Mouse (Mus musculus): ENCODE results near the gene Zfp593. TPM values are rescaled to one million over a fixed set of nuclear protein-coding genes. Genes with fewer than 3 reads are reported as not detected.
A peak's percentile ranks its signal among the peaks of the same experiment; 100 is the strongest.

The Zfp593 gene
- polyA plus RNA-seq, 1 experiment from 2014 or later, result 15.3 TPM

DNA sequence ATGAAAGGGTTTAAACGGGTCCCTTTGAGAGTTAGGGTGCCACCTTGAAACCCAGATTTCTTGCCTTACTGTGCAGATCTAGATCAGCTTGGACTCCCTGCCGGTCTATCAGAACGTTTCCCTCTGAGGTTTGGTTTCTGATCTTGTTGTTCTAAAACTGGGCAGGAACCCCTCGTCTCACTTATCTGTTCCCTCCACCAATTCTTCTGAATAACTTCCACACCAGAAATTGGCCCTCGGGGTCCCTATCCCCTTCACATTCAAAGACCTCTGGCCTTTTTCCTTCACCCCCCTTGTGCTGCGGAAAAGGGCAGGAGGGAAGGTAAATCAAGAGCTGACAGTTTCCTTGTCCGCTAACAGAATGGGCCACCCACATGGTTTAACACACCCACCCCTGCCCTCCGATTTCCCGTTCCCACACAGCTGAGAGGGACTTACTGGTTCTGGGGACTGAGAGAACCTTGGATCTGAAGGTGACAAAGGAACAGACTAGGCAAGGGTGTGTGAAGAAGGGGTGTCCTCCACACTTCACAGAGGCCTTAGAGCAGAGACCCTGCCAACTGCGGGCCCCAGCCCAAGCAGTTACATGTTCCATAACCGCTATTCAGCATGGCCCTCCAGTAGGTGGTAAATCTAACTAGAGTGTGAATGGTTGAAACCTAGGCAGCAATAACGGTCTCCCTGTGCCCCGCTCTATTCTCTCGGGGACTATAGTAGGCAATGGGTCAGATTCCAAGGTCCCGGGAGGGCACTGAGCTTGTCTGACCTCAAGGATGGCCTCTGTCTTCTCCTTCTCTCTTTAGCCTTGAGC lies 7.7 kb upstream of the Zfp593 start:
- Histone ChIP-seq H3K27me3 (ENCODE audit: insufficient read depth, poor library complexity, severe bottlenecking) (peaks cover 58% of the 10 kb centered on the region), H3K4me1 (peaks cover 85% of the 10 kb centered on the region), H3K27ac (peak overlapping the region; percentile 88), H3K36me3 (no peaks in the 10 kb centered on the region), H3K4me3 (peak overlapping the region; percentile 60), H3K9me3 (no peaks in the 10 kb centered on the region)
- DNase-seq (ENCODE audit: low spot score), result no peak
- 10% methylated on average over 15 of the region's 15 CpGs for WGBS

DNA sequence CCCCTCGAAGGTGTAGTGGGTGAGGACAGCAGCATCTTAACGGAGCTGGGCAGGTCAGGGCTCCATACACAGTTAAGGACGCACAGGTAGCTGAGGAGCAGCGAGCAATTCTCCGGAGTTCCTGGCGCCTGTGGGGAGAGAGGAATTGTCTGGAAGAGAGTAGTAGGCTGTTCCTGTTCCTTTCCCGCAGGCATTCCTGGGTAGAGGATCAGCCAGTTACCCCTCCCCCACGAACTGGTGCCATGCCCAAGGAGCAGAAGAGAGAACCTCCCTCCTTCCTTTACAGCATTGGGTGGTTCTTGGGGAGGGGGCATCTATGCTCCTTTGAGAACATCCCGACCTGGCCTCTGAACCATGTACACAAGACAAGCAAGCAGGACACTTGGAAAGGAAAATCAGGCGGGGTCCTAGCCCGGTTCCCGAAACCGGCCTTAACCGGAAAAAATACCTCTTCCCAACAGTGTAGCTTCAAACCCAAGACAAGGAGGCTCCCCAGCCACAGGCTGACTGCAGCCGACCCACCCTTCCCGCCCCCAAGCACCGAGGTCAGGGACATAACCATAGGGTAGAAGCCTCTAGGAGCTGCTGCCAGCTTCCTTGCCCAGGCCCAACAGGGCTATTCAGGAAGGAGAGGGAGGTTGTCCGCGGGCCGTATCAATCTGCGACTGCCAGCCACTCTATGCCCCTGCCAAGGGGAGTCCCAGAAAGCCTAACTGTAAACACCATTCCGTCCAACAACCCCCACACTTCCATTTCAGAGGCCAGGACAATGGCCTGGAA lies 6.9 kb upstream of the Zfp593 start:
- H3K27ac ChIP-seq, result peak overlapping the region; percentile 88
- H3K4me3 ChIP-seq, result peak overlapping the region; percentile 60
- 8% methylated on average over 22 of the region's 22 CpGs for WGBS
- no peak for DNase-seq (ENCODE audit: low spot score)
- no peaks in the 10 kb centered on the region for H3K9me3 ChIP-seq
- peaks cover 78% of the 10 kb centered on the region for H3K4me1 ChIP-seq
- peaks cover 66% of the 10 kb centered on the region for H3K27me3 ChIP-seq (ENCODE audit: insufficient read depth, poor library complexity, severe bottlenecking)
- H3K36me3 ChIP-seq, result no peaks in the 10 kb centered on the region

GRCm38 (mm10) chr4:134251241-134252130 lies 6.1 kb upstream of the Zfp593 start:
- WGBS, result under 1% methylated on average over 91 of the region's 91 CpGs
- H3K27me3 ChIP-seq (ENCODE audit: insufficient read depth, poor library complexity, severe bottlenecking), result peaks cover 74% of the 10 kb centered on the region
- H3K36me3 ChIP-seq, result no peaks in the 10 kb centered on the region
- H3K27ac ChIP-seq, result peak overlapping the region; percentile 88
- H3K4me3 ChIP-seq, result peak overlapping the region; percentile 60
- no peaks in the 10 kb centered on the region for H3K9me3 ChIP-seq
- H3K4me1 ChIP-seq, result peaks cover 70% of the 10 kb centered on the region
- DNase-seq (ENCODE audit: low spot score), result no peak

GRCm38 (mm10) chr4:134250930-134251240 lies 5.5 kb upstream of the Zfp593 start:
- Histone ChIP-seq H3K36me3 (no peaks in the 10 kb centered on the region), H3K9me3 (no peaks in the 10 kb centered on the region), H3K4me3 (peak overlapping the region; percentile 60), H3K4me1 (peaks cover 68% of the 10 kb centered on the region), H3K27me3 (ENCODE audit: insufficient read depth, poor library complexity, severe bottlenecking) (peaks cover 79% of the 10 kb centered on the region), H3K27ac (peak overlapping the region; percentile 88)
- 17% methylated on average over 10 of the region's 10 CpGs for WGBS
- no peak for DNase-seq (ENCODE audit: low spot score)

DNA sequence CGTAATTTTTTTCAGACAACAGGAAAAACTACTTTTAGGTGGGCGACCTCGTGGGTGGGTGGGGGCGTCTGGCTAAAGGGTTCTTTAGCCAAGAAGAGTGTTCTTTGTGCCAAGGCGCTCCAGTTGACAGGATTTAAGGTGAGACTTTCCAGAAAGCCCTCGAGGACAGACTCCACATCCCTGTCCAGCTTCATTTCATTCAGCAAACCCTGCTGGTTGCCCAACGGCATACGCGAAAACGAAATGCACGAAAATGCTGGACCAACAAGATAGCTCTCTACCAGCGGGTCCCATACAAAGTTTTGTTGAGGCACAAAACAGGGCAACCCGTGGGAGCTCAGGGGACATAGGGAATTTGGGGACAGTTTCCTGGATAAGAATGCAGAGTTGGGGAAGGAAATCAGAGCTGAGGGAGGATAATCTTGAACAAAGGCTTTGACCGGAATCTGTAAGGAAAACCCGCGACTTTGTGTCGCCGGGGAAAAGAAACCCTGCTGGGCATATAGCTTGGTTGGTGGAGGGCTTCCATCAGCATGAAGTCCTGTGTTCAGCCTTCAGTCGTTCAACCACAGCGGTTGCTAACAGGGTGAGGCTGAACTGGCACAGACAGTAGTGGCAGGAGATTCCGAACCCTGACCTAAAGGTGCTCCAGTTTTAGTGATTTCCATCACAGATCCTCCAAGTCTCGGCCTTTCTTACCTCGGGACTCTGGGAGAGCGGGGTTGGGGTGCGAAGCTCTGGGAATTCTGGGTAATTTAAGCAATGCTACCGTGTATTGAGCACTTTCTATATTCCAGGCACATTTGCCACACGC lies 4.9 kb upstream of the Zfp593 start:
- 8% methylated on average over 27 of the region's 27 CpGs for WGBS
- Histone ChIP-seq H3K36me3 (no peaks in the 10 kb centered on the region), H3K27me3 (ENCODE audit: insufficient read depth, poor library complexity, severe bottlenecking) (peaks cover 79% of the 10 kb centered on the region), H3K27ac (peak overlapping the region; percentile 88), H3K4me3 (peak overlapping the region; percentile 60), H3K4me1 (peaks cover 69% of the 10 kb centered on the region), H3K9me3 (no peaks in the 10 kb centered on the region)
- no peak for DNase-seq (ENCODE audit: low spot score)

DNA sequence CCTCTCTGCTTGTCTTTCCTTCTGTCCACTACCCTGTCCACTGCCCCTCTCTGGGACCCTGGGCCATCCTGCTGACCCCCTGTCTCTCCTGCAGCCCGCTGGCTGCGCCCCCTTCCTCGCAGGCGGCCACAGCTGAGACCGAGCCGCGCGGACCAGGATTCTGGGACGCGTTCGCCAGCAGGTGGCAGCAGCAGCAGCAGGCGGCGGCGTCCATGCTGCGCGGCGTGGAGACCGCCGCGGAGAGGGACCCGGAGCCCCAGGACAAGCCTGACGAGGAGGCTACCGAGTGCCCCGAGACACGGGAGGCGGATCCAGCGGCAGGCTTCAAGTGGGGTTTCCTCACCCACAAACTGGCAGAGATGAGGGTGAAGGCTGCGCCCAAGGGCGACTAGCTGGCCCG lies 4.3 kb upstream of the Zfp593 start:
- peaks cover 73% of the 10 kb centered on the region for H3K27me3 ChIP-seq (ENCODE audit: insufficient read depth, poor library complexity, severe bottlenecking)
- DNase-seq (ENCODE audit: low spot score), result peak; percentile 85
- peak overlapping the region; percentile 60 for H3K4me3 ChIP-seq
- H3K36me3 ChIP-seq, result no peaks in the 10 kb centered on the region
- no peaks in the 10 kb centered on the region for H3K9me3 ChIP-seq
- peaks cover 68% of the 10 kb centered on the region for H3K4me1 ChIP-seq
- WGBS, result 1% methylated on average over 30 of the region's 30 CpGs
- peak overlapping the region; percentile 77 for H3K27ac ChIP-seq

- Histone ChIP-seq H3K27me3 (ENCODE audit: insufficient read depth, poor library complexity, severe bottlenecking) (peaks cover 57% of the 10 kb centered on the region), H3K36me3 (peaks cover 10% of the 10 kb centered on the region; the same call in 1 of the 2 replicates), H3K4me1 (peaks cover 52% of the 10 kb centered on the region), H3K9me3 (no peaks in the 10 kb centered on the region), H3K27ac (peak within 1 kb of the TSS; percentile 89), H3K4me3 (peak within 1 kb of the TSS; percentile 98)
- DNase-seq (ENCODE audit: low spot score), result no peak
- 71% methylated on average over 7 of the region's 7 CpGs for WGBS
Measured at GRCm38 (mm10) chr4:134246719-134247258, 1.4 kb upstream of the Zfp593 start, which contains the start of gene Gm30191. TSS of gene Gm30191 (plus strand) at chr4:134246935.

- Histone ChIP-seq H3K9me3 (no peaks in the 10 kb centered on the region), H3K27ac (0 out of 2 replicates have a peak overlapping the region, but pooled peaks have one; percentile 89), H3K4me1 (peaks cover 47% of the 10 kb centered on the region), H3K27me3 (ENCODE audit: insufficient read depth, poor library complexity, severe bottlenecking) (peaks cover 52% of the 10 kb centered on the region), H3K4me3 (no peak overlapping the region), H3K36me3 (peaks cover 10% of the 10 kb centered on the region; the same call in 1 of the 2 replicates)
- 54% methylated on average over 4 of the region's 4 CpGs for WGBS
- DNase-seq (ENCODE audit: low spot score), result no peak
Measured at GRCm38 (mm10) chr4:134246256-134246655, 864 bp upstream of the Zfp593 start.

DNA sequence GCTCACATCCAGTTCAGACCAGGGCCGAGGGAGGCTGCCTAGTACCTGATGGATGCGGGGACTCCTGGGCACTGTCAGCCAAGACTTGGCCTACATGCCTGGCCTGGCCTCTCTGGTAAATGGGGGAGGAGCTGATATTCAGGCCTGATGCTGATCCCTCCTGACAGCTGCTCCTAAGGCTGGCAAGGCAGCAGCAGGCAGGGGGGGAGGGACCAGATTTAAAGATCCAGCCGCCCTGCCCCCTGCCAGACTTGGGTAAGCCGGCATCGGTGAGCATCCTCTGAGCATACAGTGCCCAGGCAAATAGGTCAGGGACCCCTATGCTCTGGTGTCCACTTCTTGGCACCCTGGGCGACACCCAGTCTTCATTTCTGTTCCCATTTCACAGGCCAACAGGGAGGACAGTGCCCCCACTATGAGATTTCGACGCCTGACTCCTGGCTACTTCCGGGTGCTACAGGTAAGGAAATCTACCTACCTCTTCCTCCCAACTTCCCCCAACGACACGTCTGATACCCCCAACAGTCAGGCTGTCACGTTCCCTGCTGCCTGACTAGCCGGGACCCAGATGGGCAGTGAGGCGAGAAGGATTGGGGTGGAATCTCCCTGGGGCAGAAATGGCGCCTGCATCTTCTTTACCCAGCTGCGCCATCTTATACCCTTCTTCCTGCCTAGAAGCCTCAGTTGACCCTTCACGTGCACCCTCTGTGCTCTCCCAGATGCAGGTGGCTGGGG lies 1.7 kb downstream of the Zfp593 start, which contains the start of gene E130218I03Rik:
E130218I03Rik (plus strand) TSS at position 147 of the 735 bp plus-strand sequence.
- 89% methylated on average over 17 of the region's 17 CpGs for WGBS
- Histone ChIP-seq H3K4me3 (peak within 1 kb of the TSS; percentile 98), H3K9me3 (no peaks in the 10 kb centered on the region), H3K27me3 (ENCODE audit: insufficient read depth, poor library complexity, severe bottlenecking) (peaks cover 30% of the 10 kb centered on the region), H3K4me1 (peaks cover 31% of the 10 kb centered on the region), H3K27ac (no peak within 1 kb of the TSS), H3K36me3 (peaks cover 10% of the 10 kb centered on the region; the same call in 1 of the 2 replicates)
- no peak for DNase-seq (ENCODE audit: low spot score)

- peaks cover 24% of the 10 kb centered on the region for H3K4me1 ChIP-seq
- H3K27ac ChIP-seq, result no peak overlapping the region
- H3K27me3 ChIP-seq (ENCODE audit: insufficient read depth, poor library complexity, severe bottlenecking), result peaks cover 50% of the 10 kb centered on the region
- peaks cover 4% of the 10 kb centered on the region; the same call in 1 of the 2 replicates for H3K36me3 ChIP-seq
- no peak for DNase-seq (ENCODE audit: low spot score)
- 12% methylated on average over 10 of the region's 10 CpGs for WGBS
- H3K9me3 ChIP-seq, result no peaks in the 10 kb centered on the region
- peak overlapping the region; percentile 59 for H3K4me3 ChIP-seq
Measured at GRCm38 (mm10) chr4:134238686-134239085, 6.7 kb downstream of the Zfp593 start.

DNA sequence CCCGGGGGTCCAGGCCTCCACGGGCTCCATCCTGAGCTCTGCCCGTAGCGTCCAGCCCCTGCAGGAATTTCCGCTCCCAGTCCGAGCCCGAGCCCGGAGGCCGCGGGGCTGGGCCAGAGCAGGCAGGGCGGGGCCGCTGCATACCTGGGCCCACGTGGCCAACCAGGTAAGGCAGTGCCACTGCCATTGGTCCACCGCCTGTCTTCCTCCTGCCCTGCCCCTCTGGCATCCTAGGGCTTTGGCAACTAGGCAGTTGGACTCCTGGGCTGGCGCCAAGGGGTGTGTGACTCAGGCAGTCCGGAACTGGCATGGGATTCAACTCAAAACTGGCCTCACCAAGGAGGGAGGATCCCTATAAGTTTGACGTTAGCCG lies 7.1 kb downstream of the Zfp593 start, which contains the start of gene Cnksr1:
Cnksr1 (minus strand) TSS at position 121 of the 373 bp plus-strand sequence.
- WGBS, result 1% methylated on average over 18 of the region's 18 CpGs
- no peak for DNase-seq (ENCODE audit: low spot score)

More for the DNA sequence above, 7.1 kb downstream of the Zfp593 start, which contains the start of gene Cnksr1:
- no peaks in the 10 kb centered on the region for H3K36me3 ChIP-seq
- peak within 1 kb of the TSS; percentile 59 for H3K4me3 ChIP-seq
- H3K27ac ChIP-seq, result peak within 1 kb of the TSS; percentile 74
- H3K27me3 ChIP-seq (ENCODE audit: insufficient read depth, poor library complexity, severe bottlenecking), result peaks cover 54% of the 10 kb centered on the region
- H3K9me3 ChIP-seq, result no peaks in the 10 kb centered on the region
- H3K4me1 ChIP-seq, result peaks cover 20% of the 10 kb centered on the region

Measured in heart, embryonic 10.5 days (tissue).